Mouse (Mus musculus) testis, adult 2 months (tissue): ENCODE measurements around the gene Rp2.

Source experiments
- CTCF ChIP-seq: fragments of 200-500 bp; IDR thresholded peaks from 2 replicates; pipeline ENCODE4 v1.5.1; 2012; ENCODE audit warnings: low read depth, mild to moderate bottlenecking, inconsistent platforms, low read length, moderate library complexity; ENCODE audit not compliant: control insufficient read depth, insufficient read depth, insufficient replicate concordance
- POLR2A ChIP-seq: fragments of 200-500 bp; IDR thresholded peaks from 2 replicates; pipeline ENCODE4 v1.6.1; 2012; ENCODE audit warnings: low read depth, mild to moderate bottlenecking, inconsistent platforms, low read length, moderate library complexity; ENCODE audit not compliant: control insufficient read depth

- TF ChIP-seq POLR2A = no peak
- no peak for TF ChIP-seq CTCF
Measured at GRCm38 (mm10) chrX:20404068-20404467, 39.8 kb downstream of the Rp2 start.
